Comparison of ENCODE assay signal across 9 mouse cellular contexts in genomic region chr1:165700376-165700815, GRCm38 (mm10). TPM values are rescaled to one million over a fixed set of nuclear protein-coding genes. Genes with fewer than 3 reads are reported as not detected.
A peak's percentile ranks its signal among the peaks of the same experiment; 100 is the strongest.
DNase-seq lines count a peak whose midpoint lies in the region; ATAC-seq and TF ChIP-seq lines count a peak whose summit lies in the region.
"Had no signal": no experiment of that assay in that cellular context is flagged by ENCODE, and none has a peak within 500 bp of the region (broad histone marks: within the 10 kb centered on the region; RNA-seq: fewer than 3 reads in every experiment).

No protein-coding gene starts in this region.

- H3K4me1 ChIP-seq in kidney, postnatal 0 days (replicated peaks; ENCODE audit: insufficient read depth, low read length), result peaks cover 44% of the 10 kb centered on the region
- H3K4me1 ChIP-seq in limb, embryonic 10.5 days, result peaks cover 52% of the 10 kb centered on the region
- H3K4me1 ChIP-seq in thymus, adult 2 months (replicated peaks; ENCODE audit: control insufficient read depth, insufficient read depth, low read length), result peaks cover 60% of the 10 kb centered on the region
- H3K4me1 ChIP-seq in midbrain, embryonic 14.5 days (ENCODE audit: control insufficient read depth, insufficient read depth, low read length), result no peaks in the 10 kb centered on the region
- peaks cover 9% of the 10 kb centered on the region; the same call in 1 of the 2 replicates for H3K4me1 ChIP-seq in hindbrain, embryonic 13.5 days (replicated peaks)

- TF ChIP-seq POLR2A in thymus, adult 2 months (IDR thresholded peaks at IDR 0.05; ENCODE audit: control insufficient read depth, extremely low read depth, insufficient read depth, low read length, poor library complexity), result 0 out of 2 replicates have a peak, but pooled peaks have one; percentile 27

- 0 out of 2 replicates have a peak overlapping the region, but pooled peaks have one; percentile 49 for H3K4me2 ChIP-seq in kidney, postnatal 0 days (ENCODE audit: low read length)
- H3K4me2 ChIP-seq in midbrain, embryonic 14.5 days (ENCODE audit: low read length), result no peak overlapping the region
- H3K4me2 ChIP-seq in hindbrain, embryonic 13.5 days, result no peak overlapping the region

- 22% methylated on average over 7 of the region's 7 CpGs for WGBS in kidney, postnatal 0 days
- WGBS in limb, embryonic 10.5 days, result 33% methylated on average over 7 of the region's 7 CpGs
- WGBS in thymus, adult 2 months, result 8% methylated on average over 7 of the region's 7 CpGs
- 78% methylated on average over 7 of the region's 7 CpGs for WGBS in midbrain, embryonic 14.5 days
- WGBS in hindbrain, embryonic 13.5 days, result 63% methylated on average over 7 of the region's 7 CpGs

- H3K27me3 ChIP-seq in kidney, postnatal 0 days (ENCODE audit: insufficient read depth, low read length), result no peaks in the 10 kb centered on the region
- peaks cover 29% of the 10 kb centered on the region for H3K27me3 ChIP-seq in limb, embryonic 10.5 days (ENCODE audit: low read depth, poor library complexity, severe bottlenecking)
- H3K27me3 ChIP-seq in thymus, adult 2 months (ENCODE audit: control insufficient read depth, insufficient read depth, low read length), result no peaks in the 10 kb centered on the region
- H3K27me3 ChIP-seq in midbrain, embryonic 14.5 days (ENCODE audit: control insufficient read depth, insufficient read depth, low read length), result no peaks in the 10 kb centered on the region
- peaks cover 24% of the 10 kb centered on the region for H3K27me3 ChIP-seq in hindbrain, embryonic 13.5 days

- no peak for ATAC-seq in kidney, postnatal 0 days (replicated peaks; ENCODE audit: low FRiP score, low read depth)
- ATAC-seq in midbrain, embryonic 14.5 days (ENCODE audit: low FRiP score, low TSS enrichment), result no peak
- no peak for ATAC-seq in hindbrain, embryonic 13.5 days (ENCODE audit: low FRiP score)
- ATAC-seq: Patski had no signal

- no peak overlapping the region for H3K9ac ChIP-seq in kidney, postnatal 0 days (ENCODE audit: low read depth, low read length)
- no peak overlapping the region for H3K9ac ChIP-seq in midbrain, embryonic 14.5 days (replicated peaks; ENCODE audit: low read length)
- H3K9ac ChIP-seq in hindbrain, embryonic 13.5 days, result no peak overlapping the region

- no peaks in the 10 kb centered on the region for H3K36me3 ChIP-seq in kidney, postnatal 0 days (ENCODE audit: insufficient read depth, low read length)
- H3K36me3 ChIP-seq in limb, embryonic 10.5 days, result no peaks in the 10 kb centered on the region
- peaks cover 43% of the 10 kb centered on the region for H3K36me3 ChIP-seq in thymus, adult 2 months (ENCODE audit: control insufficient read depth, insufficient read depth, low read length)
- no peaks in the 10 kb centered on the region for H3K36me3 ChIP-seq in midbrain, embryonic 14.5 days (ENCODE audit: control insufficient read depth, insufficient read depth, low read length)
- no peaks in the 10 kb centered on the region for H3K36me3 ChIP-seq in hindbrain, embryonic 13.5 days

- no peaks in the 10 kb centered on the region for H3K9me3 ChIP-seq in kidney, postnatal 0 days (replicated peaks; ENCODE audit: low read length)
- H3K9me3 ChIP-seq in limb, embryonic 10.5 days (replicated peaks), result no peaks in the 10 kb centered on the region
- no peaks in the 10 kb centered on the region for H3K9me3 ChIP-seq in midbrain, embryonic 14.5 days (ENCODE audit: control insufficient read depth, low read length)
- H3K9me3 ChIP-seq in hindbrain, embryonic 13.5 days, result no peaks in the 10 kb centered on the region

- no peak for DNase-seq in kidney, postnatal 0 days (ENCODE audit: low spot score)
- no peak for DNase-seq in kidney, postnatal 10 days
- peak; percentile 35 for DNase-seq in adrenal gland, postnatal 25 days
- DNase-seq in limb, embryonic 10.5 days (ENCODE audit: low spot score), result no peak
- peak; percentile 64 for DNase-seq in thymus, adult 2 months
- DNase-seq in midbrain, embryonic 14.5 days, result no peak
- DNase-seq in urinary bladder, postnatal 25 days (ENCODE audit: low spot score), result no peak

- no peak overlapping the region for H3K4me3 ChIP-seq in kidney, postnatal 0 days (replicated peaks; ENCODE audit: low read depth, low read length)
- no peak overlapping the region for H3K4me3 ChIP-seq in limb, embryonic 10.5 days
- H3K4me3 ChIP-seq in thymus, adult 2 months (ENCODE audit: control insufficient read depth, insufficient read depth, low read length), result peak overlapping the region; percentile 15; the same call in 1 of the 2 replicates
- H3K4me3 ChIP-seq in midbrain, embryonic 14.5 days (replicated peaks; ENCODE audit: low read depth, low read length), result no peak overlapping the region
- H3K4me3 ChIP-seq in hindbrain, embryonic 13.5 days, result no peak overlapping the region

- no peak for TF ChIP-seq CTCF in kidney, postnatal 0 days (IDR thresholded peaks at IDR 0.05; ENCODE audit: low read depth)
- no peak for TF ChIP-seq CTCF in thymus, adult 2 months (IDR thresholded peaks at IDR 0.05; ENCODE audit: borderline replicate concordance, control insufficient read depth, extremely low read depth, insufficient read depth, low read length, poor library complexity)

- peak overlapping the region; percentile 19; the same call in 1 of the 2 replicates for H3K27ac ChIP-seq in kidney, postnatal 0 days
- H3K27ac ChIP-seq in limb, embryonic 10.5 days, result peak overlapping the region; percentile 51
- peak overlapping the region; percentile 69 for H3K27ac ChIP-seq in thymus, adult 2 months (ENCODE audit: control insufficient read depth, insufficient read depth, low read length)
- H3K27ac ChIP-seq in midbrain, embryonic 14.5 days (replicated peaks; ENCODE audit: low read depth, low read length), result no peak overlapping the region
- H3K27ac ChIP-seq in hindbrain, embryonic 13.5 days, result no peak overlapping the region

RNA-seq across cellular contexts. Expression of gene Rcsd1, which starts 9.2 kb away (rescaled TPM):
- polyA plus RNA-seq in kidney, postnatal 0 days (2015; fragmentation: Nextera tagmentation; extraction: Ambion mirVana), result 53.7 and 57.5 TPM in 2 replicates
- 16.1 and 19.1 TPM in 2 replicates for total RNA-seq in adrenal gland, postnatal 25 days (2021)
- polyA plus RNA-seq in limb, embryonic 10.5 days (2016; fragmentation: Nextera tagmentation; extraction: Ambion mirVana), result 10.1 and 10.8 TPM in 2 replicates
- 220 and 249 TPM in 2 replicates for polyA plus RNA-seq in thymus, adult 2 months (2012; rRNA removed)
- 2.5 and 4.7 TPM in 2 replicates for polyA plus RNA-seq in midbrain, embryonic 14.5 days (2014; fragmentation: Nextera tagmentation; extraction: Ambion mirVana)
- polyA plus RNA-seq in hindbrain, embryonic 13.5 days (2015; fragmentation: Nextera tagmentation; extraction: Ambion mirVana), result 12.4 and 13.5 TPM in 2 replicates

Comparison
In these comparisons a context has a peak if more than half of its experiments do, and no peak if none do; other contexts are left out.
1. DNase-seq: peak in adrenal gland, postnatal 25 days (single experiment) and thymus, adult 2 months (single experiment); none in kidney, postnatal 0 days (single experiment), kidney, postnatal 10 days (single experiment), limb, embryonic 10.5 days (single experiment), midbrain, embryonic 14.5 days (single experiment) and urinary bladder, postnatal 25 days (single experiment).
2. H3K27ac ChIP-seq: peak in kidney, postnatal 0 days (single experiment), limb, embryonic 10.5 days (single experiment) and thymus, adult 2 months (single experiment); none in midbrain, embryonic 14.5 days (single experiment) and hindbrain, embryonic 13.5 days (single experiment).